Mouse (Mus musculus) heart, postnatal 4 days (tissue): ENCODE measurements around the gene Slx1b. TPM values are rescaled to one million over a fixed set of nuclear protein-coding genes. Genes with fewer than 3 reads are reported as not detected.

Source experiments
- DNase-seq: peaks from one replicate; pipeline ENCODE4 v3.0.0; 2021
- total RNA-seq, 2 experiments: library from RNA; stranded (reverse); gene quantifications; 2 replicates each; pipeline ENCODE4 v1.2.3; 2021

Slx1b gene
- total RNA-seq, 2 experiments from 2014 or later, result 7.2 to 8.1 TPM

DNA sequence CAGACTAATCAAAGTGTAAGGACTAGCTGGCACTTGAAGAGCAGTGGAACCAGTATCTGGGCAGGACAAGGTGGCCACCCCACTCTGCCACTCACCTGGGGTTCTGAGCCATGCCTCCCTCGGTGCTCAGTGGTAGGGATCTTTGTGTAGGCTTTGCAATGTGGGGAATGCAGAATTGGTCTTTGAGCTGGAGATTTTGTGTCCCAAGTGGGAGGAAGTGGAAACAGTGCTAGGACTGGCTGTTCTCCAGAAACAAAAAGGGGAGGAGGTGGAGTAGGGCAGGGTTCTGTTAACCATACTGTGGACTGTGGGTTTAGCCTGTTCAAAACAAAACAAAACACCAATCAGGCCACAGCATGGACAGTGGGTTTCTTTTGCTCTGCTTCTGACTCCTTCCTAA is 19.4 kb downstream of the Slx1b start, which contains the start of gene Sult1a1:
Gene Sult1a1, minus strand, starts transcription at position 226 of the 400 bp plus-strand sequence.
- peak; percentile 55 for DNase-seq

DNA sequence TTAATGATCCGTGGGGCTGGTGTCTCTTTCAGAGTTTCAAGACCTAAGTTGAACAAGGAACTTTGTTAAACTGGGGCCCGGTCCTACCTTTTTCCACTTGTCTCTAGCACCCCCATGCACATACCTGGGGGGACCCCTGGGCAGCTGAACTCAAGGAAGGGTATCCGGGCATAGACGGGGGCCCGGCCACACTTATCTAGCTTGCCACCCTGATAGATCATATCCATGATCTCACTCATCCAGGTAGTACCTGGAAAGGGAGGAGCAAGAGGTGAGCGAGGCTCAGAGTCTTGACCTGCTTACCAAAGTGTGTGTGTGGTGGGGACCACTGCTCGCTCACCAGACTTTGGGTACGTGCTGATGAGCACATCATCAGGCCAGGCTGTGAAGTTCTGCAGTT is 20.5 kb downstream of the Slx1b start:
- DNase-seq, result no peak

DNA sequence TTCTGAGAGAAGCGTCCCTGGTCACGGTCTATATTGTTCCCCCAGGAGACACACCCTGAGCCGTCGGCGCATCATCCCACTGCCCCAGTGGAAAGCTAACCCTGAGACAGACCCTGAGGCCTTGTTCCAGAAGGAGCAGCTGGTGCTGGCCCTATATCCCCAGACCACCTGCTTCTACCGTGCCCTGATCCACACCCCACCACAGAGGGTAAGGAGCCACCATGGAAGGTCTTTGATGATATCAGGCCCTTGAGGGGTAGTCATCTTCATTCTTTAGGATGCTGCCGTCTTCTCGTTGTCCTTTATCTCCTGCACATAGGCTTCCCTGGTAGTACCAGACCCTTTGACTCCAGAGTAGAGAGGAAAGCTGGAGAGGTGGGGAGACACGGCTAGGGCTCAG is 23.5 kb downstream of the Slx1b start:
- DNase-seq, result no peak

DNA sequence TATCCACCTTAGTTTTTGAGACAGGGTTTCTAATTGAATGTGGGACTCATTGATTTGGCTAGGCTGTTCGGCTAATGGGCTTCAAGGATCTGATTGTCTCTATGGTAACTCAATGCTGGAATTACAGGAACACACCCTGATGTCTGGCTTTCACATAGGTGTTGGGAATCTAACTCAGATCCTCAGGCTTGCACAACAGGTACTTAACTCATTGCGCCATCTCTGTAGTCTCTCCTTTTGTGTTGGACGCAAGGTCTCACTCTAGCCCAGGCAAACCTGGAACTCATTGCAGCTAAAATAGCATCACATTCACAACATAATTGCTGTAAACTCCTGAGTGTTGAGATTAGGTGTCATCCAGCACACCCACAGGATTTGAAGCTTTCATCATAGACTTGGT is 25.4 kb downstream of the Slx1b start:
- no peak for DNase-seq

DNA sequence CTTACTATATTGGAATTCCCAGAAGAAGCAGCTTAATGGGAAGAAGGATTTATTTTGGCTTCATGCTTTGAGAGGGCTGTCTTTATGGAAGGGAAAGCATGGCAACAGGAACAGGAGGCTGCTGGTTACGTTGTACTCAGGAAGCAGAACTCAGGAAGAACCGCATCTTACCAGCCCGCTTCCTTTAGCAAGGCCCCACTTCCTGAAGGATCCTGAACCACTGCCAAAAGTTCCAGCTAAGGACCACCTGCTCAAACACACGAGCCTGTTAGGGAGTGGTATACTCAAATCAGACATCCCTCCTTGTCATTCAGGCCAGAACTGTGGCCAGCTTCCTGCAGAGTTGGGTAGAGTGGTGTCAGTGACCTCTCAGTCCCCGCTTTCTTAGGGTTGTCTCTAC is 27.1 kb downstream of the Slx1b start:
- no peak for DNase-seq

DNA sequence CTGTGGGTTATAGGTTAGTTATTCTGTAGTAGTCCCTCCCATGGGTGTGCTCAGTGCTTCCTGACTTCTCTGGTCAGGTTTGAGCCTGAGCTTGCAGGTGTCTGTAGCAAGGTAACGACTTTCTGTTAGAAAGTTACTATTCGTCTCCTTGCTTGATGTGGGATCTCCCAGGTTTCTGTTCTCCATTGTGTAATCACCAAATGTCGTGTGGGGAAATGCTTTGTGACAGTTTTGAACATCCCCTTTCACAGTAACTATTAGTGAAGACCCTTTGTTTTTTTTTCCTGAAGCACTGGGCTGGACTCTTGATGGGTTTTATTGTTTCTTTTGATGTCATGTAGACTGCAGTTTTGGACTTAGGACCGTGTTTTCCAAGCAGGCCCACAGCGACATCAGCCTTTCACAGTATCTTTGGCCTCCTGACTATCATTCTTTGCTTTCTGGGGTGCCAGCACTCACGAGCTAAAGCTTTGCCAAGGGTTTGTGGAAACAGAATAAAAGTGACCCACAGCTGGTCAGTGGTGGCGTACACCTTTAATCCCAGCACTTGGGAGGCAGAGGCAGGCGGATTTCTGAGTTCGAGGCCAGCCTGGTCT is 28.0 kb downstream of the Slx1b start:
- no peak for DNase-seq

DNA sequence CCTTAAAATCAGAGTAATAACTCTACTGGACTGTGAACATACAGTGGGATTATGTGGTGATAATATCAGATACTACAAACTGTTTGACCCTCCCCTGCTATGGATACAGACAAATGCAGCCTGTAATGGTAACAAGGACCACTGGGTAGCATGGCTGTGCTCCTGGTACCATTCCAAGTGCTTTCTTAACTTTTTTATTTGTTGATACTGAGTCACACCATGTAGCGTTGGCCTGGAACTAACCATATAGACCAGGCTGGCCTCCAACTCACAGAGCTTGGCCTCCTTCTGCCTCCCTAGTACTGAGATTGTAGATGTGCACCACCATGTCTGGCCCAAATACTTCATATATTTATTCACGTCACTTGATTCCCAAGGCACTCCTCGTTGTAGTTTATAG is 30.3 kb downstream of the Slx1b start:
- DNase-seq, result peak; percentile 23

DNA sequence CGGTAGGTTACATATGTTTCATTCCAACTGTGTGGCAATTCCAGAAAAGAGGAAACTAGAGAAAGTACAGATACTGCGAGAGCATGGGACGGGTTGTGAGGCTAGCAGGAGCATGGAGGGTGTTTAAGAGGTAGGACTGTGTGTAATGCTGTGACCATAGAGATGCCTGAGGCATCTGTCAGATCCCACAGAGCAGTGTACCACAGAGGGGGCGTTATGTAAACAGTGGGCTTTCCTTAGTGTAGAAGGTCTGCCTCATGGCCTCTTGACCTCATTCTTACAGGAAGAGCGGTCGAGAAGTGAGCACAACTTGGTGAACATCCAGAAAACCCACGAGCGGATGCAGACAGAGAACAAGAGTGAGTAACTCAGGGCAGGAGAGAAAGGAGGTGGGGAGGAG is 31.9 kb downstream of the Slx1b start:
- no peak for DNase-seq

DNA sequence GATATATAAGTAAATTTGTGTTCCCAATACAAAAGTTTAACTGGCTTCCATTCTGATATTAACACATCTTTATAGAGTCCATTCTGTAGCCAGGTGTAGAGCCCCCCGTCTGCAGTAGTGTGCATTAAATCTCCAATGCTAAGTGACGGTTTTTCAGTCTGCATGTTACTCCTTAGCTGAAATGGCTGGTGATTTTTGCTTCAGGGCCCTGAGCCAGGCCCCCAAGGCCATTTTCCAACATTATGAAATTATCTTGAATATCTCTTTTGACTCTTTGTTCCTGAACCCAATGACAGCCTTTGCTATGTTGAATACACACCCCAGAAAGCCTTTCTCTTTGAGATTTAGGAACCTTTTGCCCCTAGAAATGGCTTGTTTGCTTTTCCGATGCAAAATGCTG is 35.8 kb downstream of the Slx1b start:
- no peak for DNase-seq

DNA sequence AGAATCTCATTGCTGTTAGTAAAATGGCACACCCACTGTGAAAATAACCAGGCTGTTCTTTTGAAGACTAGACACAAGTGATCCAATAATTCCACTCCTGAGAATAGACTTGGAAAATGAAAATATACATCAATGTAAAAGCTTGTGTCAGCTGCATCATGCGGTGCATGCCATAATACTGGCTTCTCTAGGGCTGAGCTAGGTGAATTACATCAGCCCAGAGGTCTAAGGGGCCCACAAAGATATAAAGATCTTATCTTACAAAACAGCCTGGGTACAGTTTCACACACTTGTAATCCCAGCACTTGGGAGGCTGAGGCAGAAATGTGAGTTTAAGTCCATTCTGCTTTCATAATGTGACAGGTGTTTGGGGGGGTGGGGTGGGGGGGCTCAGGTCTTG is 38.1 kb downstream of the Slx1b start:
- no peak for DNase-seq

DNA sequence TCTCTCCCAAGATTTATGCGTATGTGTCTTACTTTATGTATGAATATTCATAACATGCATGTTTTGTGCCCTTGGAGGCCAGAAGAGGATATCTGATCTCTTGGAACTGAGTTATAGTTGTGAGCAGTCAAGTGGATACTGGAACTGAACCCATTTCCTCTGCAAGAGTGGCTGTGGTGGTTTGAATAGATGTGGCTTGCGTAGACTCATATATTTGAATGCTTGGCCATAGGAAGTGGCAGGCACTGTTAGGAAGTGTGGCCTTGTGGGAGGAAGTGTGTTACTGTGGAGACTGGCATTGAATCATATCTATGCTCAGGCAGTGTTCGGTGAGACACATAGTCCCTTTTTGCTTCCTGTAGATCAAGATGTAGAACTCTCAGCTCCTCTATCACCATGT is 39.9 kb downstream of the Slx1b start:
- no peak for DNase-seq

DNA sequence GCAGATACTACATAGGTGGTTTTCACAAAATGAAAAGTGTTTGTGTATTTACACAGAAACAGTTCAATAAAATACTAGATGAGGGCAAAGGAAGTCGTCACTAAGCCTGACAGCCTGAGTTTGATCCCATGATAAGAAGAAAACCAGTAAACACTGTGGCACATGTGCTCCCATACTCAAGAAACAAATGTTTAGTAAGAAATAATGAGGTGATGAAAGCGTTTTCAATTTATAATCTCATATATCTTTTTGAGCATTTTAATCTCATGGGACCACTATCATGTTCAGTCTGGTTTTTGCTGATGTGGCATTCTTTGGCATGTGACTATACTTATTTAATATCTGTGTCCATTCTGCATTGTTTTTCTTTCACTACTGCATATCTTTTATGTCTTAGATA is 41.6 kb downstream of the Slx1b start:
- DNase-seq, result no peak

DNA sequence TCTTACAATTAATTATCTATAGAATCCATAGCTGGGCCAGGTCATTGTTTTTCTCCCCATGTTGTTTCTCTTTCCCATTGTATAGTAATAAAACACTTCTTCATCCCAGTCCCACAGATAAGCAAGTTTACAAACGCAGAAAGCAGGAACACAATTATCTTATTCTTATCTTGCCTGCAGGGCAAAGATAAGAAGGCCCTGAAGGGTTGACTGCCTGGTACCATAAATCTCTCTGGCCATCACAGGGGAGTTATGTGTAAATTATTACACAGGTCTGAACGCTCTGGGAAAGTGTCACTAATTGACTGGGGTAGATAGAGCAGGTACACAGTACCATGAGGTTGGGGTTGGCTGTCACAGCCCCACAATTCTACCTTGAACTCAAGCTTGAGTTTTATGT is 44.7 kb downstream of the Slx1b start:
- no peak for DNase-seq

DNA sequence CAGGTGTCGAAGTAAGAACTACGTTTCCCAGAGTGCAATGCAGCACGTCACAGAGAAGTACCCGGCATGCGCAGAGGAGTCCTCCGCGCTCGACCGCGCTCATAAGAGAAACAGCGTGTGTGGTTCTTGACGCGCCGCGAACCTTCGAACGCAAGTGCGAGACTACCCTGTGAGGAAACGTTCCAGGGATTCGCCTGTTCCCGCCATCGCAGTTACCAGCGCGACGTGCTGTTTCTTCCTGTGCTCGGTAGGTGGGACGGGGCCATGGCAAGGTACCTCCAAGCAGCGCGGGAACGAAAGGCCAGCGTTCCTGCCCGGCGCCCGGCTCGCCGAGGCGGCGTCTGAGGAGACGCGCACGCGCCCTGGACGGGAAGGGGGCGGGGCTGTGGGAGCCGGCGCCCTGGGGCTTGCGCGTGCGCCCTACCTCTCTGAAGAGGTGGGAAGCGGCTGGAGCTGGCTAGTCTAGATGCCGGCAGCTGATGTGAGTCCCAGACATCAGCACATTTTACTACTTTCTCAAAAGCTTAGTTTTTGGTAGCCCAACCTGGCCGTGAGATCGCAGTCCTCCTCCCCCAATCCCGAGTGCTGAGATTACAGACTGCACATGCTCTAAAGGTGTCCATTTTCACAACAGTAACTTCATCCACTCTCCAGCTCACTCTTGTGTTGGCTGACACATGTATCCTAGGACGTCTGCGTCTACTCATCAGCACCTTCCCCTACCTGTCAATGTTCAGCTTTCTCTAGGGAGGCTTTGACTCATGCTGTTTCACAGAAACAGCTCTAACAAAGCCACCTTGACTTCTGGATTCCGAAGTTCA is 46.1 kb downstream of the Slx1b start, which contains the start of gene Sgf29:
Gene Sgf29, plus strand, starts transcription at position 79 of the 821 bp plus-strand sequence.
- peak; percentile 94 for DNase-seq

DNA sequence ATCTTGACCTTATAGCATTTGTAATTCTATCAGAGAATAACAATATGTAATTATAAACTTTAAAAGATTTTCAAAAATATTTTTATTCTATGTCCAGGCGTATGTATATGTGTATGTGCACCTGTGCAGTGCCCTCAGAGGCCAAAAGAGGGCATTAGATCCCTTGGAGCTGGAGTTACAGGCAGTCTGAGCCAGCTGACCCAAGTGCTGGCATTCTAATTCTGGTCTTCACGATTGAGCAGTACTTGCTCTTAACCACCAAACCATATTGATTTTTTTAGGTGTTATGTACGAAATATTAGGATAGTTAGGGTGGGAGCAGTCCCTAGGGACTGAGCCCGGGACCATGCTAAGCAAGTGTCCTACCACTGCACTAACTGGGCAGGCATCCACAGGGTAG is 47.1 kb downstream of the Slx1b start:
- DNase-seq, result no peak

DNA sequence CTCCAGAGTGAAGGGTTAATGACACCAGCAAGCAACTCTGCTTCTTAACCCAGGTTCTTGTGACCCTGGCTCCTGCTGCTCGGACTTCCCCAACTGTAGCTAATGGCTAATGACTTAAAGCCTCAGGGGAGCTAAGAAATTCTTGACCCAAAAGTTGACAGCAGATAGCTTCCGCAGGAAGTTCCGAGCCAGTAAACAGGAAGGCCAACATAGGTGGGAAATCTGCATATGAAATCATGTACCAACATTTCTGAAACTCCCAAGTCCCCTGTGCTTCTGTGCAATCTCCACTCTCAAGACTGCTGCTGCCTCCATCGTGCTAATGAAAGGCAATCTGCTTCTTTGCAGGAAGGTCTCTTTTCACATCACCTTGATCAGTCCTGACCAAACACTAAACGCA is 49.9 kb downstream of the Slx1b start:
- no peak for DNase-seq

DNA sequence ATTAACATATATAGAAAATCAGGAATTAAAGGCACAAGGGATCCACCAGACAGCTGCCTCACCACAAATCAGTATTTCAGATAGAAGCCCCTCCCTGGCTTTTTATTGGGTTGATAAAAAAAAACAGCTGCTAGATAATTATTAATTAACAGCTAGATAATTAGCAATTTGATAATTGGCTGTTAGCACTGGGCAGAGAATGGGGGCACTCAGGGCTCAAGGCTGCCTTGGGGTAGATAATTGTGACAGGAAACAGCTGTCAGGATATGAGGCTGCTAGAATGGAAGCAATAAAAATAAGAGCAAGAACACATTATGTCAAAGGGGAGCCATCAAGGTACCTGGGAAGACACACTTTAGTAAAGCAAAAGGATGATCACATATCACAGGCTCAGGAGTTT is 50.7 kb downstream of the Slx1b start:
- DNase-seq, result no peak

DNA sequence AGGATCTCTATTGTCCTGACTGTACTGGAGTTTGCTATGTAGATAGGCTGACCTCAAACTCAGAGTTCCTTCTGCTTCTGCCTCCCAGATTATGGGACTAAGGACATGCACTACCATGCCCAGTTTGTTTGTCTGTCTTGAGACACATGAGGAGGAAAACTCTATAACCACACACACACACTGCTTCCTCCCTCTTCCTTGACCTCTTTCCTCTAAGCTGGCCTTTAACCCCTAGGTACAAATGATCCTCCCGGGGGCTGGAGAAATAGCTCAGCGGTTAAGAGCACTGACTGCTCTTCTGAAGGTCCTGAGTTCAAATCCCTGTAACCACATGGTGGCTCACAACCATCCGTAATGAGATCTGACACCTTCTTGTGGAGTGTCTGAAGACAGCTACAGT is 51.2 kb downstream of the Slx1b start:
- no peak for DNase-seq

DNA sequence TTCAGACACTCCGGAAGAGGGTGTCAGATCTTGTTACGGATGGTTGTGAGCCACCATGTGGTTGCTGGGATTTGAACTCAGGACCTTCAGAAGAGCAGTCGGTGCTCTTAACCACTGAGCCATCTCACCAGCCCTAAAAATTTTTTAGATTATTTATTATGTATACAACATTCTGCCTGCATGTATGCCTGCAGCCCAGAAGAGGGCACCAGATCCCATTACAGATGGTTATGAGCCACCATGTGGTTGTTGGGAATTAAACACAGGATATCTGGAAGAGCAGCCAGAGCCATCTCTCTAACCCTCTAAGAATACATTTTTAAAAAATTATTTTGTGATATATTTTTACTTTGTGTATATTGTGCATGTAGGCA is 52.4 kb downstream of the Slx1b start:
- peak; percentile 61 for DNase-seq

DNA sequence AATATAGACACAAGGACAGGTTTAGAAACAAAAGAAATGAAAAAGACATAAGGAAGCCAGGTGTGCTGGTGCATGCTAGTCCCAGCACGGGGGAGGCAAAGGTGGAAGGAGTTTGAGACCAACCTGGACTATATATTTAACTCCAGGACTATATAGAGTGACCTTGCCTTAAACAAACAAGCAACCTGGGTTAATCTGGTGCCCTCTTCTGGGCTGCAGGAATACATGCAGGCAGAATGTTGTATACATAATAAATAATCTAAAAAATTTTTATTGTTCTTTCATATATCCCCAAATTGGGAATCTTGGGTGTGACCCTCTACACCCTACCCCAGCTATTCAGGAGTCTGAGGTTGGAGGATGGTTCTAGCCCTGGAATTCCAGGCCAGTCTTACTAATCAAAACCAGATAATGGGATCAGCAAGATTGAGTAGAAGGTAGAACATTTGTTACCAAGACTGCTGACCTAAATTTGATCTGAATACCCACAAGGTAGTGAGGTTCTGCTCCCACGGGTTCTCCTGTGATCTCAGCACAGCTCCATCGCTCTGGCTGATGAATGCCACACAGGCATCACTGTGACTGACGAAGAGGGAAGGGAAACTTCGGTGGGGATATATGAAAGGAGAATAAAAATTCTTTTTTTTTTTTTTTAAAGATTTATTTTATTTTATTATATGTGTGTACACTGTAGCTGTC is 52.9 kb downstream of the Slx1b start:
- DNase-seq, result no peak
